Mouse (Mus musculus): ENCODE data around the gene Aldh3a1. TPM values are rescaled to one million over a fixed set of nuclear protein-coding genes. Genes with fewer than 3 reads are reported as not detected.

Gene Aldh3a1
- 0.16 and 3.7 TPM in 2 replicates for polyA plus RNA-seq (2012; rRNA removed)

DNA sequence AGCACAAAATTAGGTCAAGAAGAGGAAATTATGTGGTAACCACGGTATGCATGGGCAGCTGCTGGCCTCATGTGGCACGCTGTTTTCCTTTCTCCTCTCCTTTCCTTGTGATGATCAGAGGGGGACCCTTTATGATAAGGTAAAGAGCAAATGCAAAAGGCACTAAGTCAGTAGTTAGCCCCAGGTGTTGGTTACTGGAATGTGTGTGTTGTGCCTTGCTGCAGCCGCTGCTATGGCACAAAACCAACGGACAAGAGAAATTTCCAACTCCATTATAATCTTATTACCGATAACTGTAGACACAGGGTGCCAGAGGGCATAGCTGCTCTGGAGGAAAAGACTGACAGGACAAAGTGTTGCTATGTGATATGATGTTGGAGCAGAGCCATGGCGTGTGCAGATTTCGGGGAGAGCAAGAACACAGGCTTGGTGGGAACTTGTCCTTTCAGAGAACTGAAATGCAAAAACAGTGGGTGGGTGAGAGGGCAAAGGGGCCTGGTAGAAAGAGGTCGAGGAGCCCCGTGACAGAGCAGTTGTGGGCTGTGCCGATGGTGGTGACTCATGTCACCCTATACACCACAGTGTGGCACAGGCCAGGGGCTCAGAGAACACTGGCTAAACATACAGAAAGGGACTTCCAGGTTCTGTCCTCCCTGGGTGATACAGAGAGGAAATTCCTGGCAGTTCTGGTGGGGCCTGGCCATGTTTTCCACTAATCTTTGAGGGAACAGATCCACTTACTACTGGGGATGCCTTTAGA lies at the start of gene Aldh3a1:
TSS of gene Aldh3a1 (plus strand) at position 51 of the 760 bp plus-strand sequence.
- Histone ChIP-seq H3K27me3 (ENCODE audit: control insufficient read depth, insufficient read depth, low read length) (no peaks in the 10 kb centered on the region), H3K36me3 (ENCODE audit: control insufficient read depth, insufficient read depth, low read length) (no peaks in the 10 kb centered on the region), H3K4me1 (ENCODE audit: control insufficient read depth, insufficient read depth, insufficient read length, low read length) (no peaks in the 10 kb centered on the region), H3K4me3 (ENCODE audit: low read depth, low read length) (no peak within 1 kb of the TSS), H3K27ac (ENCODE audit: insufficient read depth, low read depth, low read length) (no peak within 1 kb of the TSS)
- 65% methylated on average over 10 of the region's 10 CpGs for WGBS
- no peak for TF ChIP-seq POLR2A (IDR thresholded peaks at IDR 0.05; ENCODE audit: low read depth, low read length)
- TF ChIP-seq CTCF (IDR thresholded peaks at IDR 0.05; ENCODE audit: extremely low read depth, insufficient read length, insufficient replicate concordance, low read depth, low read length): no peak

DNA sequence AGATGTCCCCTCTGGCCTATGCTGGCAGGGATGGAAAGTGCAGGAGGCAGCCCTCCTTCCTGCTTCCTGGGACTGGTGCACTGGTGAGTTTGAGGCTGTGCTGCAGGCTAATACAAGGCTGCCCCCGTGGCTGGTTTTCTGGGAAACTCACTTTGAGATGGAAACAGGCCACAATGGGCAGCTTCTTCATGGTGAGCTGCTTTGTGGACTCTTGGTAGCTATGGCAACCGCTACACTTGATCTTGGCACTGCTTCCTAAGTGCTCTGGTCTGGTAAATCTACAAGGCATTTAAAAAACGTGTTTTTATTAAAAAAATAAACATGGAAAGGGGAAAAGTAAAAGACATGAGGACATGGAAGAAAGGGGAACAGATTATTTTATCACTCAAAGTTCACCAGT lies 49.2 kb upstream of the Aldh3a1 start:
- H3K4me3 ChIP-seq (ENCODE audit: low read depth, low read length): no peak overlapping the region
- no peaks in the 10 kb centered on the region for H3K27me3 ChIP-seq (ENCODE audit: control insufficient read depth, insufficient read depth, low read length)
- 70% methylated on average over 3 of the region's 3 CpGs for WGBS
- peaks cover 84% of the 10 kb centered on the region for H3K36me3 ChIP-seq (ENCODE audit: control insufficient read depth, insufficient read depth, low read length)
- no peak overlapping the region for H3K27ac ChIP-seq (ENCODE audit: insufficient read depth, low read depth, low read length)
- no peaks in the 10 kb centered on the region for H3K4me1 ChIP-seq (ENCODE audit: control insufficient read depth, insufficient read depth, insufficient read length, low read length)
- TF ChIP-seq CTCF (IDR thresholded peaks at IDR 0.05; ENCODE audit: extremely low read depth, insufficient read length, insufficient replicate concordance, low read depth, low read length) (no peak), POLR2A (IDR thresholded peaks at IDR 0.05; ENCODE audit: low read depth, low read length) (no peak)

DNA sequence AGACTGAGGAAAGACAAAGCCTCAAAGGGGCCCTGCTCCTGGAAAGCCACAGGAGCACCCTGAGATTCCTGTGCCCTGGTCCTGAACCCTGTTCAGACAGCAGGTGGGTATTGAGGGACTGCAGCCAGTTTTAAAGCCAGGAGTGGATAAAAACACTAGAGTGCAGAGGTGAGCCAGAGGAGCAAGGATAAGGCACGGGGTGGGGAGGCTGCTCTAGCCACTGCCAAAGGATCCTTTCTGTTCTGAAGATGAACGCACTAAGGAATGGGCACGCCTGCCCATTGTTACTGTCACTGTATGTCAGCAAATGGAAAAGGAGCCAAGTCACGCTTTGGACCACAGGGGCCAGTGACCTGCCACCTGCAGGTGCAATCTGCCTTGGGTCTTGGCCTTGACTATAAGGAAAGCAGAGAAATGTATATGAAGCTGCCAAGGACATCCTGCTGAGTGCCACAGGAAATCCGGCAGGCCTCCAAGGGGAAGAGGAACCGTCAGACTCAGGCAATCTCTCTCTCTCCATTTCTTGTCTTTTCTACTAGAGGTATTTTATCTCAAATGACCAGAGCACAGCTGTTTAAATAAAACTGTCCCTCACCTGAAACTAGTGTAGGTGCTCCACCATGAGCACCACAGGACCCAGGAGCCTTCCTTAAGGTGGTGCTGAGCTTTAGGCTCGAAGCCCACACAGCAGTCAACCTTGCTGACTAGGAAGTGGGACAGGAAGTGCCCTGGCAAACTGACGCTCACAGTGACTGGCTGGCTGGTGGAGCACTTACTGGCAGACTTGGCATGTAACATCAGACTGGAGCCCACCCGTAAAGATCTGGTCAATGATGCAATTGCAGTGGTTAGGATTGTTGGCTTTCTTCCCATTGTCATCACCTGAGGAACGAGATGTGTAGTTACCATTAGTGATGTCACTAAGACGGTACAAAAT lies 47.3 kb upstream of the Aldh3a1 start:
- Histone ChIP-seq H3K27me3 (ENCODE audit: control insufficient read depth, insufficient read depth, low read length) (no peaks in the 10 kb centered on the region), H3K4me1 (ENCODE audit: control insufficient read depth, insufficient read depth, insufficient read length, low read length) (no peaks in the 10 kb centered on the region), H3K36me3 (ENCODE audit: control insufficient read depth, insufficient read depth, low read length) (peaks cover 82% of the 10 kb centered on the region), H3K27ac (ENCODE audit: insufficient read depth, low read depth, low read length) (no peak overlapping the region), H3K4me3 (ENCODE audit: low read depth, low read length) (no peak overlapping the region)
- TF ChIP-seq POLR2A (IDR thresholded peaks at IDR 0.05; ENCODE audit: low read depth, low read length): no peak
- no peak for TF ChIP-seq CTCF (IDR thresholded peaks at IDR 0.05; ENCODE audit: extremely low read depth, insufficient read length, insufficient replicate concordance, low read depth, low read length)
- 74% methylated on average over 11 of the region's 11 CpGs for WGBS

DNA sequence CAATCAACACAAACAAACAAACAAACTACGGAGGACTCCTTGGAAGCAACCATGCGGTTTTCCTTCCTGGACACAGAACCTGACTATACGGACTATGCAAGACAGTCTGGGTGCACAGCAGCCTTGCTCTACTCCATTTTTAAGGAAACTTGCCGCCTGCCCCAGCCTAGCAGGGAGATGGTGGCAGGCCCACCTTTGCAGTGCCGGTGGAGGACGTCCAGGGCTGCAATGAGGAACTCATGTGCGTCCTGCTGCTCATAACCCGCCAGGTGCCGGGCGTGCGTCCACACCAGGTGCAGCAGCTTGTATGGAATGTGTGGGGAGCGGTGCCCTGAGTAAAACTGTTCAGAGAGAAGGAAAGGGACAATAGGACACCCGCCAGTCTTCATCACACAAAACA lies 46.2 kb upstream of the Aldh3a1 start:
- no peak overlapping the region for H3K4me3 ChIP-seq (ENCODE audit: low read depth, low read length)
- TF ChIP-seq CTCF (IDR thresholded peaks at IDR 0.05; ENCODE audit: extremely low read depth, insufficient read length, insufficient replicate concordance, low read depth, low read length): no peak
- WGBS: 83% methylated on average over 13 of the region's 13 CpGs
- H3K27ac ChIP-seq (ENCODE audit: insufficient read depth, low read depth, low read length): no peak overlapping the region
- H3K36me3 ChIP-seq (ENCODE audit: control insufficient read depth, insufficient read depth, low read length): peaks cover 82% of the 10 kb centered on the region
- no peaks in the 10 kb centered on the region for H3K4me1 ChIP-seq (ENCODE audit: control insufficient read depth, insufficient read depth, insufficient read length, low read length)
- H3K27me3 ChIP-seq (ENCODE audit: control insufficient read depth, insufficient read depth, low read length): no peaks in the 10 kb centered on the region

DNA sequence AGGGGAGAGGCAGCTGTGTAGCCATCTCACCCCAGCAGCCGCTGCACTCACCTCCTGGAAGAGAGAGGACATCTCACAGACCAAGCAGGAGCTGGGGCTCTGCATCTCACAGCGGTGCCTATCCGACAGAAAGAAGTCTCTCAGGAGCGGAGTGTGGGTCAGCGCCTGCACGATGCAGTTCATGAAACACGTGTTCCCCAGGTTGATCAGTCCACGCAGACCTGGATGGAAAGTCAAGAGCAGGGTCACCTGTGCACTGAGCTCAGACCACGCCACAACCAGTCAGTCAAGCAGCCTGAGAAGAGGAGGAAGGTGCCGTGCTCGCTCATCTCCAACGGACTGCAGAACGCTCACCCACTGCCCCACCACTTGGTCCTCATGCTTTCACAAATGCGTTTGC lies 44.6 kb upstream of the Aldh3a1 start:
- TF ChIP-seq POLR2A (IDR thresholded peaks at IDR 0.05; ENCODE audit: low read depth, low read length) (no peak), CTCF (IDR thresholded peaks at IDR 0.05; ENCODE audit: extremely low read depth, insufficient read length, insufficient replicate concordance, low read depth, low read length) (no peak)
- Histone ChIP-seq H3K27me3 (ENCODE audit: control insufficient read depth, insufficient read depth, low read length) (no peaks in the 10 kb centered on the region), H3K36me3 (ENCODE audit: control insufficient read depth, insufficient read depth, low read length) (peaks cover 78% of the 10 kb centered on the region), H3K4me1 (ENCODE audit: control insufficient read depth, insufficient read depth, insufficient read length, low read length) (no peaks in the 10 kb centered on the region), H3K4me3 (ENCODE audit: low read depth, low read length) (no peak overlapping the region), H3K27ac (ENCODE audit: insufficient read depth, low read depth, low read length) (no peak overlapping the region)
- WGBS: 96% methylated on average over 14 of the region's 14 CpGs

DNA sequence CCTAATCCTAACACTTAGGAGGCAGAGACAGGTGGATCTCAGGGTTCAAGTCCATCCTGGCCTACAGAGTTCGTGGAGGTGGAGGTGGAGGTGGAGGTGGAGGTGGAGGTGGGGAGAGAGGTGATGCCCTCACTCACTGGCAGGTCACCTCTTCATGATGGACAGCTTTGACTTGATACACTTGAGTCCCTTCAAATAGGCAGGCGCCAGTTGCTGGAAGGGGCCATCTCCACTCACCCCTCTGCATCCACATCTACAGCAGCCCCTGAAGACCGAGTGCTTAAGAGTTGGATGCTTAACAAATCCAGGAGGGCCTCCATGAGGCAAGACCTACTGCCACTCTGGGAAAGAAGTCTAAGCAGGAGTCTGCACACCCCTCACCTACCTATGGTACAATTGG lies 44.0 kb upstream of the Aldh3a1 start:
- no peaks in the 10 kb centered on the region for H3K4me1 ChIP-seq (ENCODE audit: control insufficient read depth, insufficient read depth, insufficient read length, low read length)
- no peak overlapping the region for H3K4me3 ChIP-seq (ENCODE audit: low read depth, low read length)
- 85% methylated on average over 3 of the region's 3 CpGs for WGBS
- no peaks in the 10 kb centered on the region for H3K27me3 ChIP-seq (ENCODE audit: control insufficient read depth, insufficient read depth, low read length)
- TF ChIP-seq POLR2A (IDR thresholded peaks at IDR 0.05; ENCODE audit: low read depth, low read length): no peak
- no peak for TF ChIP-seq CTCF (IDR thresholded peaks at IDR 0.05; ENCODE audit: extremely low read depth, insufficient read length, insufficient replicate concordance, low read depth, low read length)
- H3K36me3 ChIP-seq (ENCODE audit: control insufficient read depth, insufficient read depth, low read length): peaks cover 73% of the 10 kb centered on the region
- H3K27ac ChIP-seq (ENCODE audit: insufficient read depth, low read depth, low read length): no peak overlapping the region

DNA sequence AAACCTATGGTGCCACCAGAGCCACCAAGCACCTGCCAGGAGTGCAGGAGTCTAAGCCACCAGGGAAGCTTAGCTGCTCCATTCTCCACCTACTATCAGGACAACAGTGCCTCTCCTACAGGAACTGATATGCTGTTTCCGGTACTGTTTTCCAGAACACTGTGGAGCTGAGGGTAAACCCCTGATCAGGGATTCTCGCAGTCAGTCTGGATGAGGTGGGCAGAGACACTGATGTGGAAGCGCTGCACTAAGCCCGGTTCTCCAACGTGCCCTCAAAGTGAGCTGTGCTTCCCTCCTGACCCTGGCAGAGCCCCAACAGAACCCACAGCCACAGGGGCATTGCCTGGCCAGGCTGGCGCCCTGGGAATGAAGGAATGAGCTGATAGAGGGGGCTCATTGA lies 43.0 kb upstream of the Aldh3a1 start:
- Histone ChIP-seq H3K36me3 (ENCODE audit: control insufficient read depth, insufficient read depth, low read length) (peaks cover 64% of the 10 kb centered on the region), H3K4me1 (ENCODE audit: control insufficient read depth, insufficient read depth, insufficient read length, low read length) (no peaks in the 10 kb centered on the region; the same call in 1 of the 2 replicates), H3K27ac (ENCODE audit: insufficient read depth, low read depth, low read length) (no peak overlapping the region), H3K4me3 (ENCODE audit: low read depth, low read length) (no peak overlapping the region), H3K27me3 (ENCODE audit: control insufficient read depth, insufficient read depth, low read length) (no peaks in the 10 kb centered on the region)
- TF ChIP-seq POLR2A (IDR thresholded peaks at IDR 0.05; ENCODE audit: low read depth, low read length) (no peak), CTCF (IDR thresholded peaks at IDR 0.05; ENCODE audit: extremely low read depth, insufficient read length, insufficient replicate concordance, low read depth, low read length) (no peak)
- 89% methylated on average over 6 of the region's 6 CpGs for WGBS
